Mouse (Mus musculus) limb, embryonic 11.5 days (tissue): ENCODE results near the gene Sulf2. TPM values are rescaled to one million over a fixed set of nuclear protein-coding genes. Genes with fewer than 3 reads are reported as not detected.
A peak's percentile ranks its signal among the peaks of the same experiment; 100 is the strongest.

Experiments used
- ATAC-seq: fragments of 200-750 bp; cut with Nextera tagmentation; 2 replicates; pipeline ENCODE4 v1.8.0; 2017; ENCODE audit warnings: low read depth; ENCODE audit not compliant: insufficient number of reproducible peaks, low FRiP score, low TSS enrichment
- DNase-seq: peaks from one replicate; pipeline ENCODE4 v3.0.0-alpha.2; 2015; ENCODE audit warnings: low spot score
- H3K27ac ChIP-seq: fragments of 300-500 bp; sonication (generic); replicated peaks from 2 replicates; pipeline ENCODE4 v1.5.1; 2014; ENCODE audit warnings: low read depth, mild to moderate bottlenecking, low read length
- H3K27me3 ChIP-seq: fragments of 300-500 bp; sonication (generic); 2 replicates; pipeline ENCODE4 v1.6.1; 2014; ENCODE audit warnings: mild to moderate bottlenecking, low read length, mixed read lengths; ENCODE audit not compliant: control insufficient read depth, insufficient read depth
- H3K36me3 ChIP-seq: fragments of 300-500 bp; sonication (generic); 2 replicates; pipeline ENCODE4 v1.6.1; 2014; ENCODE audit warnings: mild to moderate bottlenecking, low read length, moderate library complexity, mixed read lengths; ENCODE audit not compliant: control insufficient read depth, insufficient read depth
- H3K4me1 ChIP-seq: fragments of 300-500 bp; sonication (generic); 2 replicates; pipeline ENCODE4 v1.6.1; 2014; ENCODE audit warnings: low read length, mixed read lengths; ENCODE audit not compliant: control insufficient read depth, insufficient read depth
- H3K4me2 ChIP-seq: fragments of 300-500 bp; sonication (generic); 2 replicates; pipeline ENCODE4 v1.6.1; 2014; ENCODE audit warnings: low read depth, mild to moderate bottlenecking, moderate library complexity; ENCODE audit not compliant: severe bottlenecking
- H3K4me3 ChIP-seq: fragments of 300-500 bp; sonication (generic); 2 replicates; pipeline ENCODE4 v1.5.1; 2014; ENCODE audit warnings: low read depth, low read length
- H3K9ac ChIP-seq: fragments of 300-500 bp; sonication (generic); 2 replicates; pipeline ENCODE4 v1.6.1; 2014; ENCODE audit warnings: mild to moderate bottlenecking, low read length
- H3K9me3 ChIP-seq: fragments of 300-500 bp; sonication (generic); 2 replicates; pipeline ENCODE4 v1.6.1; 2016; ENCODE audit warnings: low read length; ENCODE audit not compliant: control insufficient read depth
- WGBS: fragments of 180-500 bp; shearing (Covaris S2); extraction: QIAGEN DNeasy Blood & Tissue Kit; methylation state at CpG from one replicate; pipeline ENCODE4 v1.1.7; 2014; 5-methylcytosine and 5-hydroxymethylcytosine counted together
- polyA plus RNA-seq: library from polyadenylated mRNA; unstranded; fragments of >200 nt; fragmentation: Nextera tagmentation; extraction: Ambion mirVana; gene quantifications from 2 replicates; pipeline ENCODE4 v1.2.1, GENCODE M21; 2014

Sulf2 gene
- polyA plus RNA-seq, 1 experiment from 2014 or later: 193 TPM

GRCm38 (mm10) chr2:166106631-166107030, 48.8 kb downstream of the Sulf2 start:
- Histone ChIP-seq H3K4me3 (no peak overlapping the region), H3K27me3 (no peaks in the 10 kb centered on the region), H3K4me1 (no peaks in the 10 kb centered on the region; the same call in 1 of the 2 replicates), H3K9ac (no peak overlapping the region), H3K27ac (no peak overlapping the region), H3K9me3 (no peaks in the 10 kb centered on the region), H3K4me2 (no peak overlapping the region), H3K36me3 (peaks cover 2% of the 10 kb centered on the region; the same call in 1 of the 2 replicates)
- DNase-seq (no peak), ATAC-seq (no peak)
- 75% methylated on average over 2 of the region's 2 CpGs for WGBS

GRCm38 (mm10) chr2:166105911-166106310, 49.6 kb downstream of the Sulf2 start:
- no peak overlapping the region for H3K27ac ChIP-seq
- no peaks in the 10 kb centered on the region for H3K27me3 ChIP-seq
- H3K4me2 ChIP-seq: no peak overlapping the region

DNA sequence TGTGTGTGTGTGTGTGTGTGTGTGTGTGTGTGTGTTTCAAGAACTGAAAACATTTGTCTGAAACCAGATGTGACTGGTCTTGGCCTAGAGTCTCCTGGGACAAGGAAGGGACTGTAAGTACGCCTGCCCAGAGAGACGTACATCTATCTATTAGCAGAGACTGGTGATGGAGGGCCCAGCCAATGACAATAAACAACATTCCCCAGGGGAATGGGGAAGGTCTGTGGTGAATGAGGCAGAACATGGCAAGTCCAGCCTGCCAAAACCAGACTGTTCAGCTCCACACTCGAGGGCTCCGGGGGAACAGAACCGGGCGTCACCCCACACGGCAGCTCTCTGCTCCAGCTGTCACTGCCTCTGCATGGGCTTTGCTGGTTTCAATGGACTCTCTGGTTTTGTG, 52.6 kb downstream of the Sulf2 start:
- Histone ChIP-seq H3K9ac (no peak overlapping the region), H3K36me3 (no peaks in the 10 kb centered on the region; the same call in 1 of the 2 replicates), H3K27ac (no peak overlapping the region), H3K4me2 (no peak overlapping the region), H3K9me3 (no peaks in the 10 kb centered on the region), H3K4me1 (no peaks in the 10 kb centered on the region; the same call in 1 of the 2 replicates), H3K4me3 (no peak overlapping the region), H3K27me3 (no peaks in the 10 kb centered on the region)
- ATAC-seq: no peak
- DNase-seq: no peak
- 91% methylated on average over 7 of the region's 7 CpGs for WGBS

More at GRCm38 (mm10) chr2:166105911-166106310, 49.6 kb downstream of the Sulf2 start:
- H3K4me1 ChIP-seq: no peaks in the 10 kb centered on the region; the same call in 1 of the 2 replicates
- DNase-seq (no peak), ATAC-seq (no peak)
- H3K4me3 ChIP-seq: no peak overlapping the region
- no peaks in the 10 kb centered on the region for H3K9me3 ChIP-seq
- H3K9ac ChIP-seq: no peak overlapping the region
- H3K36me3 ChIP-seq: peaks cover 2% of the 10 kb centered on the region; the same call in 1 of the 2 replicates
- 68% methylated on average over 9 of the region's 9 CpGs for WGBS

GRCm38 (mm10) chr2:166100309-166101262, 54.9 kb downstream of the Sulf2 start:
- DNase-seq: no peak
- H3K27me3 ChIP-seq: no peaks in the 10 kb centered on the region
- H3K9me3 ChIP-seq: no peaks in the 10 kb centered on the region
- H3K9ac ChIP-seq: no peak overlapping the region
- H3K4me3 ChIP-seq: no peak overlapping the region
- H3K27ac ChIP-seq: no peak overlapping the region
- no peaks in the 10 kb centered on the region for H3K4me1 ChIP-seq
- no peak overlapping the region for H3K4me2 ChIP-seq
- H3K36me3 ChIP-seq: peaks cover 3% of the 10 kb centered on the region; the same call in 1 of the 2 replicates
- WGBS: 91% methylated on average over 21 of the region's 21 CpGs
- ATAC-seq: no peak

DNA sequence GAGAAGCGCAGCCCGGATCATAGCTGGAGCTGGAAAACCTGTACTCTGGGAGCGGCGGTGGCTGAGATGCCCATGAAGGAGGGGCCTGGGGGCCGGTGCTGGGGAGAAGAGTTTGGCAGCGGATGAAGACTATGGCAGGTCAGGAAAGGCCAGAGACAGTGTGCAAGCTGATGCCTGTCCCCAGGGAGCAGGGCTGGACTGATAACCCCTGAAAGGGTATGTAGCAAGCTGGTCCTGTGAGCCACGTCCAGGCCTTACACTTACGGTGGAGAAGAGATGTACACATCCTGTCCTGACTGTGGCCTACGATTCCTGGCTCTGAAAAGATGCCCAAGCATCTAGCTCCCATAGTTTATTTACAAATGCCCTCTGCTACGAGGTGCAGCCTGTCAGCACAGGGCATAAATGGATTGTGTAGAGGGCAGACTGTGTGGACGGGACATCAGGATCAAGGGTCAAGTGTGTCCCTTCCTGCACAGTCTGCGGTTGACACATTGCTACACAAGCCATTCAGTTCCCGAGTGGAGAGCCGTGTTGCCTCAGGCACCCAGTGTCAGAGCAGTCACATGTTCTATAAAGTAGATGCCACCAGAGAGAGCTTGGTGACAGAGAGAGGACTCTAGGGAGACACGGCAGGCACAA, 57.0 kb downstream of the Sulf2 start:
- Histone ChIP-seq H3K27me3 (no peaks in the 10 kb centered on the region), H3K4me1 (no peaks in the 10 kb centered on the region), H3K9me3 (no peaks in the 10 kb centered on the region), H3K36me3 (peaks cover 21% of the 10 kb centered on the region), H3K4me2 (no peak overlapping the region), H3K27ac (no peak overlapping the region), H3K9ac (no peak overlapping the region), H3K4me3 (no peak overlapping the region)
- DNase-seq (no peak), ATAC-seq (no peak)
- WGBS: 84% methylated on average over 15 of the region's 15 CpGs

- Histone ChIP-seq H3K4me1 (no peaks in the 10 kb centered on the region), H3K9me3 (no peaks in the 10 kb centered on the region), H3K4me3 (no peak overlapping the region), H3K36me3 (peaks cover 25% of the 10 kb centered on the region), H3K27me3 (no peaks in the 10 kb centered on the region), H3K27ac (no peak overlapping the region), H3K9ac (no peak overlapping the region), H3K4me2 (no peak overlapping the region)
- ATAC-seq (no peak), DNase-seq (peak; percentile 53)
- WGBS: 86% methylated on average over 18 of the region's 18 CpGs
These were observed 57.8 kb downstream of the Sulf2 start for GRCm38 (mm10) chr2:166097443-166098291.

- 97% methylated on average over 1 of the region's 1 CpGs for WGBS
- Histone ChIP-seq H3K9me3 (no peaks in the 10 kb centered on the region), H3K27me3 (no peaks in the 10 kb centered on the region), H3K36me3 (peaks cover 28% of the 10 kb centered on the region), H3K9ac (no peak overlapping the region), H3K4me2 (no peak overlapping the region), H3K4me3 (no peak overlapping the region), H3K27ac (no peak overlapping the region), H3K4me1 (no peaks in the 10 kb centered on the region)
- DNase-seq (no peak), ATAC-seq (no peak)
These were observed 58.6 kb downstream of the Sulf2 start for GRCm38 (mm10) chr2:166096834-166097233.

GRCm38 (mm10) chr2:166096300-166096699, 59.2 kb downstream of the Sulf2 start:
- DNase-seq (no peak), ATAC-seq (no peak)
- Histone ChIP-seq H3K27me3 (no peaks in the 10 kb centered on the region), H3K9ac (no peak overlapping the region), H3K36me3 (peaks cover 28% of the 10 kb centered on the region), H3K9me3 (no peaks in the 10 kb centered on the region), H3K4me3 (no peak overlapping the region), H3K4me1 (no peaks in the 10 kb centered on the region), H3K27ac (no peak overlapping the region), H3K4me2 (no peak overlapping the region)
- 91% methylated on average over 6 of the region's 6 CpGs for WGBS
